Mouse (Mus musculus) gastrocnemius, postnatal 14 days (tissue): ENCODE data around the gene Mogs. TPM values are rescaled to one million over a fixed set of nuclear protein-coding genes. Genes with fewer than 3 reads are reported as not detected.

Source experiments
- microRNA-seq, 2 experiments: library from miRNA; unstranded; fragments of <30 nt; microRNA quantifications; one replicate each; pipeline ENCODE4 v1.2.0; 2021
- total RNA-seq, 2 experiments: library from RNA; stranded (reverse); gene quantifications; 2 replicates each; pipeline ENCODE4 v1.2.3; 2021

Mogs gene
- total RNA-seq, 2 experiments from 2014 or later = 6.8 to 8.8 TPM

Small RNAs within 50 kb of the gene (microRNA-seq; reads per million reads assigned to microRNA genes)
- 0 reads per million in 2 experiments for gene Mir3470a

Other genes starting within 250 kb of the Mogs start
- under 1 TPM; 0.16 to 0.71 TPM for gene Sema4f, start 175.7 kb upstream of the Mogs start, total RNA-seq
- gene M1ap, start 168.6 kb upstream of the Mogs start, total RNA-seq = 1 to 10 TPM in 1 of 2 experiments, under 1 TPM in 1; 0.82 to 1.1 TPM
- 1 to 10 TPM; 5.0 to 7.1 TPM for gene Dok1, start 82.0 kb upstream of the Mogs start, total RNA-seq
- gene Loxl3, start 81.3 kb upstream of the Mogs start, total RNA-seq = 1 to 10 TPM; 6.9 to 7.4 TPM
- 10 to 100 TPM; 60.2 to 65.8 TPM for gene Aup1, start 61.0 kb upstream of the Mogs start, total RNA-seq
- 10 to 100 TPM; 20.0 to 21.7 TPM for gene Htra2, start 60.2 kb upstream of the Mogs start, total RNA-seq
- gene Dqx1, start 57.7 kb upstream of the Mogs start, total RNA-seq = under 1 TPM; 0.27 to 0.35 TPM
- gene Tlx2, start 45.2 kb upstream of the Mogs start, total RNA-seq = not detected
- gene Pcgf1, start 37.6 kb upstream of the Mogs start, total RNA-seq = 1 to 10 TPM; 6.8 to 7.0 TPM
- under 1 TPM in 1 of 2 experiments, not detected in 1; 0.49 TPM for gene Lbx2, start 29.1 kb upstream of the Mogs start, total RNA-seq
- gene Ccdc142, start 13.9 kb upstream of the Mogs start, total RNA-seq = 1 to 10 TPM in 1 of 2 experiments, not detected in 1; 1.2 TPM
- under 1 TPM; 0.88 to 1.00 TPM for gene Gm42688, start 13.9 kb upstream of the Mogs start, total RNA-seq
- gene Mrpl53, start 6.5 kb upstream of the Mogs start, total RNA-seq = 100 to 1,000 TPM; 100 to 117 TPM
- gene Wbp1, start 6.1 kb downstream of the Mogs start, total RNA-seq = 10 to 100 TPM; 48.2 to 50.5 TPM
- 10 to 100 TPM; 14.5 to 15.2 TPM for gene Ino80b, start 9.9 kb downstream of the Mogs start, total RNA-seq
- 10 to 100 TPM; 13.0 to 16.5 TPM for gene Rtkn, start 20.0 kb downstream of the Mogs start, total RNA-seq
- gene Wdr54, start 40.9 kb downstream of the Mogs start, total RNA-seq = 1 to 10 TPM; 1.2 to 2.0 TPM
- gene 1700003E16Rik, start 40.9 kb downstream of the Mogs start, total RNA-seq = not detected
- 100 to 1,000 TPM; 116 to 120 TPM for gene Dctn1, start 50.4 kb downstream of the Mogs start, total RNA-seq
- gene Slc4a5, start 104.3 kb downstream of the Mogs start, total RNA-seq = not detected
- gene Mthfd2, start 210.4 kb downstream of the Mogs start, total RNA-seq = 1 to 10 TPM; 3.7 to 6.7 TPM
- gene Mob1a, start 210.5 kb downstream of the Mogs start, total RNA-seq = 10 to 100 TPM; 15.7 to 17.5 TPM
- 100 to 1,000 TPM; 214 to 234 TPM for gene Bola3, start 233.7 kb downstream of the Mogs start, total RNA-seq